Mouse (Mus musculus): ENCODE data around the gene Hectd2.

DNA sequence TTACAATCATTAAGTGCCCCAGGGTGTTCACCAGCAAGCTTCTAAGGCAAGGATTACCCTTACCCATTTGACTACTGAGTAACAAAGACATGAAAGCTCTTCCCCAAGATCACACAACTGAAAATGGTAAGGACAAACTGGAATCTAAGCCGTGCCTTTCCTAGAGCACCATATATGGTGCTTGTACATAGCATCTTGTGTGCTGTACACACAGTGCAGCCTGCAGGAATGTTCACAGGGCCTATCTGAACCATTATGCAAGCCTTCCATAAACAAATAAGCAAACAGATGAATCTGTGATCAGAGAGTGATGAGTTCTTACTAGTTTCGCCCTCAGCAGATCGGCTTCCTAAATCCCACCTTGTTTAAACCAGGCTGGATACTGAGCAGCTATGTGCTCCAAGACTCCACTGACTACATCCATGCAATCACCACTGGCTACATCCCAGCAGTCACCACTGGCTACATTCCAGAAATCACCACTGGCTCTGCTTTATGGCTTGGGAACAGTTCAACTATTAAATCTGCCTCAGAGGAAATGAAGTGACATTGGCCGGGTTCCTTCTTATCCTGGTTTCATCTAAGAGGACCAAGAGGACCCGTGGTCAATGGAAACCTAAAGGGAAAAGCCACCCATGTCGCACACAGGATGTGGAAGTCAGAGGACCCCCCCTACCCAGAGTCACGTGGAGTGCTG lies 91.8 kb downstream of the Hectd2 start:
- TF ChIP-seq NRF1 (IDR thresholded peaks at IDR 0.05; ENCODE audit: insufficient read depth, low read depth, low read length, poor library complexity, severe bottlenecking) (no peak), GATA1 (IDR thresholded peaks at IDR 0.05; ENCODE audit: low read depth, low read length) (no peak), EP300 (IDR thresholded peaks at IDR 0.05; ENCODE audit: low read depth in 1 of 2, low read length in 2 of 2) (no peak), POLR2A (IDR thresholded peaks at IDR 0.05; ENCODE audit: control insufficient read depth in 1 of 2, insufficient read depth in 1 of 2, low read depth in 1 of 2, low read length in 2 of 2, poor library complexity in 1 of 2) (no peak), ZMIZ1 (IDR thresholded peaks at IDR 0.05; ENCODE audit: low read depth, low read length) (no peak), HCFC1 (IDR thresholded peaks at IDR 0.05; ENCODE audit: low read depth, low read length) (no peak), POLR2AphosphoS2 (IDR thresholded peaks at IDR 0.05; ENCODE audit: low read length) (no peak)
